Comparison of ENCODE assay signal across 19 mouse cellular contexts in the genomic region with DNA sequence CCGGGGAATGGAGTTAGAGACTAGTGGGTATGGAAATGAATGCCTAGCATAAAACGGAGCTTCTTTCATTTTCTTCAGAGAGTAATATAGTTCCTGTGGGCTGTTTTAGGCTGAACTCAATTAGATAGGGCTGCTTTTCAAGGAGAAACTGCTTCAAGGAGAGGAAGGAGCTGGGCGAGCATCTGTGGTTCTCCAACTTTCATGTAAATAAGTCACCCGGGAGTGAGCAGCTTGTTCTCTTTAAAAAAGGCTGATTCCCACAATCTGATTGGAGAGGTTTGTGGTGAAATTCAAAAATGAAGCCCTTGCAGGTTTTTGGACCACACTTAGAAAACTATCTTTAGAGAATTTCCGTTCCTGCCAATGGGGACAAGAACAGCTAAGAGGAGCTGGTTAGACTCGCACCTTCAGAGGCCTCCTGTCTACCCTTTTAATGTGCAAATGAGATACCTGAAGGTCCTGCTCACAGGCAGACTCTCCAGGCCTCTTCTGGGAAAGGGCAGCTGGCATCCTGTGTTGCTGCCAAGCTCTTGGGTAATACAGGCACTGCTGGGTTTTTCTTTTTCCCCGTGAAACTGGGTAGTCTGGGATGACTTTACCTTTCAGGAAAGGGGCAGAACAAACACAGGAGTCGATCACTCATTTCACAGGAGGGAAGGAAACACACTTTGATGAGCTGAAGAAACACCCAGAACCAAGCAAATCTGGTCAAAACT.
DNase-seq lines count a peak whose midpoint lies in the region; ATAC-seq and TF ChIP-seq lines count a peak whose summit lies in the region.
"Had no signal": no experiment of that assay in that cellular context is flagged by ENCODE, and none has a peak within 500 bp of the region (broad histone marks: within the 10 kb centered on the region; RNA-seq: fewer than 3 reads in every experiment).

No protein-coding gene starts in this region.

- no peak for TF ChIP-seq POLR2A in kidney, adult 2 months (IDR thresholded peaks at IDR 0.05; ENCODE audit: low read depth, low read length)

- peak overlapping the region; percentile 9 for H3K9ac ChIP-seq in liver, embryonic 12.5 days
- no peak overlapping the region for H3K9ac ChIP-seq in liver, embryonic 11.5 days (ENCODE audit: low read depth, low read length)
- no peak overlapping the region for H3K9ac ChIP-seq in embryonic facial prominence, embryonic 14.5 days (ENCODE audit: low read depth, low read length)
- H3K9ac ChIP-seq: forebrain, embryonic 15.5 days; heart, embryonic 15.5 days; limb, embryonic 12.5 days; midbrain, embryonic 12.5 days had no signal

- H3K27ac ChIP-seq in kidney, adult 2 months (ENCODE audit: insufficient read depth, low read depth, low read length), result peak overlapping the region; percentile 18
- peak overlapping the region; percentile 94 for H3K27ac ChIP-seq in liver, embryonic 12.5 days
- H3K27ac ChIP-seq in liver, embryonic 11.5 days (ENCODE audit: low read depth, low read length), result no peak overlapping the region
- H3K27ac ChIP-seq in embryonic facial prominence, embryonic 14.5 days (replicated peaks; ENCODE audit: low read depth, low read length), result no peak overlapping the region
- H3K27ac ChIP-seq in midbrain, embryonic 10.5 days (replicated peaks), result no peak overlapping the region
- H3K27ac ChIP-seq: forebrain, embryonic 15.5 days; heart, adult 2 months; heart, embryonic 15.5 days; hindbrain, embryonic 10.5 days; limb, embryonic 12.5 days; midbrain, embryonic 12.5 days had no signal

- TF ChIP-seq CTCF in kidney, adult 2 months (conservative IDR thresholded peaks at IDR 0.05; ENCODE audit: insufficient read depth, insufficient read length, low read depth, low read length), result no peak

- H3K4me2 ChIP-seq in liver, embryonic 12.5 days, result no peak overlapping the region
- no peak overlapping the region for H3K4me2 ChIP-seq in liver, embryonic 11.5 days
- H3K4me2 ChIP-seq in embryonic facial prominence, embryonic 14.5 days (ENCODE audit: low read depth, low read length), result no peak overlapping the region
- H3K4me2 ChIP-seq: forebrain, embryonic 15.5 days; heart, embryonic 15.5 days; limb, embryonic 12.5 days; midbrain, embryonic 12.5 days had no signal

- no peaks in the 10 kb centered on the region for H3K9me3 ChIP-seq in liver, embryonic 12.5 days (replicated peaks)
- no peaks in the 10 kb centered on the region for H3K9me3 ChIP-seq in liver, embryonic 11.5 days (ENCODE audit: control insufficient read depth, low read length)
- H3K9me3 ChIP-seq in embryonic facial prominence, embryonic 14.5 days (ENCODE audit: control insufficient read depth, low read length), result no peaks in the 10 kb centered on the region
- H3K9me3 ChIP-seq in midbrain, embryonic 10.5 days (replicated peaks), result no peaks in the 10 kb centered on the region
- H3K9me3 ChIP-seq: forebrain, embryonic 15.5 days; heart, embryonic 15.5 days; hindbrain, embryonic 10.5 days; limb, embryonic 12.5 days; midbrain, embryonic 12.5 days had no signal

- H3K4me3 ChIP-seq in kidney, adult 2 months (ENCODE audit: insufficient read depth, low read depth, low read length), result no peak overlapping the region
- H3K4me3 ChIP-seq in liver, embryonic 12.5 days, result no peak overlapping the region
- H3K4me3 ChIP-seq in liver, embryonic 11.5 days (ENCODE audit: low read depth, low read length), result no peak overlapping the region
- no peak overlapping the region for H3K4me3 ChIP-seq in embryonic facial prominence, embryonic 14.5 days (ENCODE audit: low read depth, low read length)
- H3K4me3 ChIP-seq in midbrain, embryonic 10.5 days, result no peak overlapping the region
- H3K4me3 ChIP-seq: erythroblast, embryonic 14.5 days; forebrain, embryonic 15.5 days; heart, adult 2 months; heart, embryonic 15.5 days; hindbrain, embryonic 10.5 days; limb, embryonic 12.5 days; midbrain, embryonic 12.5 days had no signal

- WGBS in kidney, adult 2 months, result 39% methylated on average over 8 of the region's 8 CpGs
- 46% methylated on average over 8 of the region's 8 CpGs for WGBS in liver, embryonic 12.5 days (ENCODE audit: insufficient replicate concordance)
- 53% methylated on average over 8 of the region's 8 CpGs for WGBS in liver, embryonic 11.5 days
- WGBS in embryonic facial prominence, embryonic 14.5 days, result 41% methylated on average over 8 of the region's 8 CpGs
- 57% methylated on average over 8 of the region's 8 CpGs for WGBS in midbrain, embryonic 10.5 days

- H3K36me3 ChIP-seq in kidney, adult 2 months (ENCODE audit: control insufficient read depth, insufficient read depth, low read length), result peaks cover 4% of the 10 kb centered on the region; the same call in 1 of the 2 replicates
- peaks cover 29% of the 10 kb centered on the region for H3K36me3 ChIP-seq in liver, embryonic 12.5 days
- peaks cover 8% of the 10 kb centered on the region for H3K36me3 ChIP-seq in liver, embryonic 11.5 days (ENCODE audit: control insufficient read depth, insufficient read depth, low read length)
- peaks cover 19% of the 10 kb centered on the region for H3K36me3 ChIP-seq in embryonic facial prominence, embryonic 14.5 days (ENCODE audit: control insufficient read depth, insufficient read depth, low read length)
- peaks cover 23% of the 10 kb centered on the region for H3K36me3 ChIP-seq in midbrain, embryonic 10.5 days
- H3K36me3 ChIP-seq: G1E; heart, embryonic 15.5 days had no signal

- peak; percentile 74 for DNase-seq in kidney, adult 2 months
- no peak for DNase-seq in kidney, postnatal 10 days
- DNase-seq in liver, embryonic 11.5 days (ENCODE audit: low spot score), result no peak
- peak; percentile 5 for DNase-seq in adipocyte (ENCODE audit: low spot score)
- DNase-seq in embryonic facial prominence, embryonic 14.5 days (ENCODE audit: low spot score), result peak; percentile 45
- no peak for DNase-seq in midbrain, embryonic 10.5 days (ENCODE audit: low spot score)
- DNase-seq: adrenal gland, adult 8-10 months; cerebellum, adult 11-12 months; heart, adult 2 months; right cerebral cortex, postnatal 14 days; thymus, postnatal 14 days had no signal

- no peaks in the 10 kb centered on the region for H3K27me3 ChIP-seq in kidney, adult 2 months (replicated peaks; ENCODE audit: control insufficient read depth, insufficient read depth, low read length)
- H3K27me3 ChIP-seq in liver, embryonic 12.5 days (replicated peaks), result no peaks in the 10 kb centered on the region
- no peaks in the 10 kb centered on the region for H3K27me3 ChIP-seq in liver, embryonic 11.5 days (replicated peaks; ENCODE audit: control insufficient read depth, insufficient read depth, low read length)
- H3K27me3 ChIP-seq in embryonic facial prominence, embryonic 14.5 days (replicated peaks; ENCODE audit: control insufficient read depth, insufficient read depth, low read length), result no peaks in the 10 kb centered on the region
- no peaks in the 10 kb centered on the region for H3K27me3 ChIP-seq in midbrain, embryonic 10.5 days (ENCODE audit: low read depth, poor library complexity, severe bottlenecking)
- H3K27me3 ChIP-seq: forebrain, embryonic 15.5 days; heart, embryonic 15.5 days; limb, embryonic 12.5 days; midbrain, embryonic 12.5 days had no signal

- no peak for ATAC-seq in liver, embryonic 12.5 days
- no peak for ATAC-seq in liver, embryonic 11.5 days (replicated peaks; ENCODE audit: low FRiP score)
- ATAC-seq in embryonic facial prominence, embryonic 14.5 days (ENCODE audit: low read depth), result no peak
- ATAC-seq: forebrain, embryonic 15.5 days had no signal

- peaks cover 15% of the 10 kb centered on the region; the same call in 1 of the 2 replicates for H3K4me1 ChIP-seq in kidney, adult 2 months (ENCODE audit: control insufficient read depth, insufficient read depth, low read length)
- H3K4me1 ChIP-seq in liver, embryonic 12.5 days, result peaks cover 51% of the 10 kb centered on the region
- peaks cover 5% of the 10 kb centered on the region; the same call in 1 of the 2 replicates for H3K4me1 ChIP-seq in liver, embryonic 11.5 days (replicated peaks; ENCODE audit: control insufficient read depth, insufficient read depth, low read length)
- no peaks in the 10 kb centered on the region for H3K4me1 ChIP-seq in embryonic facial prominence, embryonic 14.5 days (ENCODE audit: control insufficient read depth, insufficient read depth, low read length)
- no peaks in the 10 kb centered on the region for H3K4me1 ChIP-seq in midbrain, embryonic 10.5 days
- H3K4me1 ChIP-seq: forebrain, embryonic 15.5 days; heart, embryonic 15.5 days; hindbrain, embryonic 10.5 days; limb, embryonic 12.5 days; midbrain, embryonic 12.5 days had no signal

Comparison
In these comparisons a context has a peak if more than half of its experiments do, and no peak if none do; other contexts are left out.
1. DNase-seq: peak in kidney, adult 2 months (single experiment), adipocyte (single experiment) and embryonic facial prominence, embryonic 14.5 days (single experiment); none in kidney, postnatal 10 days (single experiment), liver, embryonic 11.5 days (single experiment) and midbrain, embryonic 10.5 days (single experiment).
2. H3K27ac ChIP-seq: peak in kidney, adult 2 months (single experiment) and liver, embryonic 12.5 days (single experiment); none in liver, embryonic 11.5 days (single experiment), embryonic facial prominence, embryonic 14.5 days (single experiment) and midbrain, embryonic 10.5 days (single experiment).